Mouse (Mus musculus): ENCODE data around the gene Grm7.

Grm7 gene

DNA sequence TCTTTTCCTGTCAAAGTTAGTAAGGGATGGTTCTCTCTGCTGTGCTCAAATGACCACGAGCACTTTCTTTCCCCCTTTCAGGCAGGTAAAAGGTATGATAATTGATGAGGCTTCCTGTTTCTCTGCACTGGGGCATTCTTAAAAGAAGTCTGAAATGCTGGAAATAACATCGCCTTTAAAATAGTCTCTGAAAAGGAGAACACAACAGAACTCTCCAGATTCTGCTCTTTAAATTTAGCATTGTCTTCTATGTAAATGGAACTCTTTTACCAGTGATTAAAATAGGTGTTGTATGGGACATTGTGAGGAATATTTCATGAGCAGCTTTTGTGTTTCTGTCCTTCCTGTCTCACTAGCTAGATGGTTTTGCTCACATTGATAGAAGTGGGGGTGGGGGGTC lies 393.7 kb downstream of the Grm7 start:
- DNase-seq: no peak

DNA sequence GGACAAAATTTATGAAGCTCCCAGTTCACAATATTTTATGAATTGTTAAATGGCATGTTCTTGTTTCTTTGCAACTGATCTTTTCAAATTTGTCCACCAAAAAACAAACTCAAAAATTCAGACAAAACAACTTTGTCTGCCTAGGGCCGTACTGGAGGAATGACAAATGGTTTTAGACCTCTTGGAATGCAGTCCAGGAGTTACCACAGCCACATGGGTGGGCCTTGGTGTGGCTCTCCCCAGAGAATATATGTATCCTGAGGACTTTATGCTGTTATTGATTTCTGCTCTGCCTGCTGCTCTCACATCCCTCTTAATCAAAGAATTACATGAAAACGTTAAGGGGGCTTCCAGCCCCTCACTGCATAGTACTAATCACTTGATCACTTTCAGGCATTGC lies 400.5 kb downstream of the Grm7 start:
- no peak for DNase-seq

DNA sequence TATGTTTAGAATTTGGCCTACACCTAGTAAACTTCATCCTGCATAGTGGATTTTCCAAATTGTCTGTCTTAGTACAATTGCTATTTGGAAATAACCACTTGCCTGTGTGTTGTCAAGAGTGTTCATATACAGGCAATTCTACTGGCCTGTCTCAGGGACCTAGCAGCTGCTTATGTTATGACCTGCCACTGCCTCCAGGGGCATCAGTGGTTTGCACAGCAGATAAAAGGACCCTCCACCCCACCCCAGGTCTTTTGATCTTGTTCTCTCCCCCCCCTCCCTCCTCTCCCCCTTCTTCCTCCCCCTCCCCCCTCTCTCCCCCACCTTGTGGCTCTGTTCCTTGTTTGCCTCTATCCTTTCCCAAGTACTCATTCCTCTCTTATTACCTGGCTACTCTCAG lies 403.9 kb downstream of the Grm7 start:
- DNase-seq: no peak

DNA sequence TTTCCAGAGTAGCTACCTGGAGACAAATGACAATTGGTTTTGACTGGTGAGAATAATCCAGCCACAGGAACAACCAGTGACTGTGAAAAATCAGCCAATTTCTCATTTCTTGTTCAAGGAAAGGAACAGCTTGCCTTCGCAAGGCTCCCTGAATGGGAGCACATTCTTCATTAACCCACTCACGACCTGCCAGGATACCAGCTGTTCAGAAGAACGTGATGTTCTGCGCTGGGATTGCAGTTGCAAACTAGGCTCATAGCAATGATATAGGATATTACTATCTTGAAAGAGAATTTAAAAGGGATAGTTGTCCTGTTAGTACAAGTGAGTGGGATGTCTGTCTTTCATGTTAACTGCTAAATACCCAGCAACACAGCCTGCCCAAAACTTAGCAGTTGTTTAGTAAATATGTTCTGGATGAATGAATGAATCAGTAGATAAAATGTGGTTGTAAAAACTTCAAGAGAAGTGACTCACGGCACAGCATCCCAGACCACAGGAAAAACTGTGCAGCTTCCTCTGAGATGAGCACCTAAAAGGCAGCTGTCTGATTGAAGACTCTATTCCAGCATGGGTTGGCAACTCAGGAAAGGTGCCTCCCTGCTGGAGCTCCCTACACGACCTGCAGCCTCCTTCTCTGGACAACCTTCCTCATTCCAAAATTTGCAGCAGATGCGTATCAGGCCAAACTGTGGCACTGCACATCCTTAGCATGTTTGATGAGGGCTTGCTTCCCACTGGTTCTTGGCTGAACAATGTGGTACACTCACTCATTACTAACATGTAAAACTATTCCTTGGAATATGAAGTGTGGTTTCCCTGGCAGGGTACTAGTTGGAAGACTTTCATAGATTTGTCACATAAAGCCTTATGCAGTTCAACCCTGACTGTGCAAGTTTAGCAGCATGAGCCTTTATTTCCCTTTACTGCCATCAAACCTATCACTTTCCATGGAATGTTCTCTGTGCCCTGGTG lies 408.9 kb downstream of the Grm7 start:
- no peak for DNase-seq

DNA sequence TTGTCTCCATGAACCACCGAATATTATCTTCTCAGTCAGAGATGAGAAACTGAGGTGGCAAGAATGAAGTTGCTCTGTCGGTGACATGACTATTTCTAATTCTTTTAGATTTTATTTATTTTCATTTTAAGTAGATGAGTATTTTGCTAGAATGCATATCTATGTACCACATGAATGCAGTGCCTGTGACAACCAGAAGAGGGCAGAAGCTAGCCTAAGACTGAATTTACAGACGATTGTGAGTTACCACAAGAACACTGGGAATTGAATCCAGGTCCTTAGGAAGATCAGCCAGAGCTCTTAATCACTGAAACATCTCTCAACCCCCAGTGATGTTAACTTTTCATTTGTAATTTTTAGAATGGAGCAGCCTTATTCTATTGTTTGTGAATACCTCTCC lies 412.4 kb downstream of the Grm7 start:
- no peak for DNase-seq

DNA sequence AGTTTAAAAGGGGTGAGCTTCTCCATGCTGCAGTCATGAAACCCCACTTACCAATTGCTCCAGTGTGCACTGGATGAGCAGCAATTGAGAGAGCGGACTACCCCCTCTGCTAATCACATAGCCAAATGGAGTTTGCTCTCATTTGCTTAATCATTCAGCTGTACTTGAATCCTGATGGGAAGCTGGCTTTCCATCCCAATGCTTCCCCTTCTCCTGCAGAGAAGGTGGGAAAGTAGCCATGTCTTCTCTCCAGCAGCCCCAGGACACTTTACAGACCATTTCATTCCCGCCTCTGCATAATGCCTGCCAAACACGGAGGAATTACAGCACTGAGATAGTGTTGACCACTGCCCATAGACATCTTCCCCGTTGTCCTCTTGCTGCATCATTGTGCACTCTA lies 414.6 kb downstream of the Grm7 start:
- DNase-seq: no peak

DNA sequence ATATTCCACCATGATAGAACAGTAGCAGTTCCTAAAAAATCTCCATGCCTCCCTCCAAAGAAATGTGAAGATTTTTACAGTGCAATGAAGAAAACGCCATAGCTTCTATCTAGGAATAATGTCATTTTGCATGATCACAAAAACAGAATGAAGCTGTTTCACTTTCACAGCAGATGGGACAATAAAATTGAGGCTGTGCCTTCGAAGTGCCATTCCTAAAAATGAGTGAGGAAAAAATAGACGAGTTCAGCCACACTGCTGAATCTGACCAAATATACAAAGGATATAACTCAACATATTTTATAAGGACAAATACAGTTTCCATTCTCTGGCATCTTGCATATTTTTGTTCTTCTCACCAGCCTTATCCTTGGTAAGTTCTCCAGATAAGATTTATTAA lies 439.2 kb downstream of the Grm7 start:
- no peak for DNase-seq

DNA sequence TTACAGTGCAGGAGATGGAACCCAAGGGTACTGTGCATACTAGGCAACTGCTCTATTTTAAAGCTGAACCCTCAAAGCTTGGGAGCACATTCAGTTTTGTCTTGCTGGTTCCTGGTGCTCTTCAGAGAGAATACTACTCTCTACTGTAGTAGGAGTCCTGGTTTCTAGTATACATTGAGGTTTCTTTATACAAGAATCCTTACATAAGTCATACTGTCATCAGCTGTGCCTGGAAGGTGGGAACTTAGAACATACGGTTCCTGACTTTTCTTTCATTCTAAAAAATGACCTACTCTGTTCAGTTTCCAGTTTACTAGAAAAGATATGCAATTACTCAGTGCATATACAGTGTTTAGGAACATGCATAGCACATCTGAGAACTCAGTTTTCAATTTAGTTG lies 449.4 kb downstream of the Grm7 start:
- DNase-seq: no peak

DNA sequence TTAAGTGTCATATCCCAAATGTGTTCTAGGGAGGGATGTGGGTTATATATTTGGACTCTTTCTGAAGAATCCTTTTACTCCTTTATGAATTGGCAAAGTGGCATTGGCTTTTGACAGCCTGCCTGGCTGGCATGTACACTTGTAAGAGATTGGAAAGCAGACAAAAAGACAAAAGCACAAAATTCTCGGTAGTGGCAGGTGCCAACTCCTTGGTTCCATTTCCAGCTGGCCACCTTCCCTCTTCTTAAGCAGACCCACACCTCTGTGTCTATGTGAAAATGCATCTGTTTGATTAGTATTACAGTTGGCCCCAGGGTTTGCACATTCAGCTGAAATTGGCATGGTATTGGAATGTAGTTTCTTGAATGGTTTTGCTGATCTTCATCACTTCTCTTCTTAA lies 460.1 kb downstream of the Grm7 start:
- DNase-seq: no peak

DNA sequence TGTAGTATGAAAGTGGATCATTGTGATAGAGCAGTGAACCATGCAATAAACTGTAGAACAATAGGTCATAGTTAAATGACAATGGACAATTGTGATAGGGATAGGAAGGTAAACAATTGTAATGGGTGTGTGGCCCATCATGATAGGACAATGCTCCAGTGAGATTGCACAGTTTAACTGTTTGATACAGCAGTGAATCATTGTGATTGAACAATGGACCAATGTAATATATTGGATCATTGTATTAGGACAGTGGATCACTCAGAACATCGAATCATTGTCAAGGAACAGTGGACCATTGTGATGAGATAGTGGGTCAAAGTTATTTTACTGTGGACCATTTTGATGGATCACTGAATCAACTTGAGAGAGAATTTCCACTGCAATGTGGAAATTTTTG lies 515.7 kb downstream of the Grm7 start:
- DNase-seq: no peak

DNA sequence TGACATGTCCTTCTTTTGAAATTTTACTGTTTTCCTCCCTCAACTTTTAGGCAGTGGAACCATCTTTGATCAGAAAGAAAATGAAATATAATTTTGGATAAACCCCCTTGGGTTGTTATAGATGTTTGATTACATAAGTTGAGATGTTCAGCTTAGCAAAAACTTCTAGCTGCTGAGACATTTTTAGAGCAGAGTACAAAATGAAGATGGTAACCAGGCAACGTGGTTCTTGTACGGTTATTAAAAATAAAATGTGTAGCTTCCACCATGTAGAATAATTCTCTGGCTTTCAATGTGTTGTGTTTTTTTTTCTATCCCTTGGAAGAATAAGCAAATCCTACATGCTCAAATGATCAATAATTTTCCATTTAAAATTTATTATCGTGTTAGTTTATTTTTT lies 550.0 kb downstream of the Grm7 start:
- DNase-seq: no peak

DNA sequence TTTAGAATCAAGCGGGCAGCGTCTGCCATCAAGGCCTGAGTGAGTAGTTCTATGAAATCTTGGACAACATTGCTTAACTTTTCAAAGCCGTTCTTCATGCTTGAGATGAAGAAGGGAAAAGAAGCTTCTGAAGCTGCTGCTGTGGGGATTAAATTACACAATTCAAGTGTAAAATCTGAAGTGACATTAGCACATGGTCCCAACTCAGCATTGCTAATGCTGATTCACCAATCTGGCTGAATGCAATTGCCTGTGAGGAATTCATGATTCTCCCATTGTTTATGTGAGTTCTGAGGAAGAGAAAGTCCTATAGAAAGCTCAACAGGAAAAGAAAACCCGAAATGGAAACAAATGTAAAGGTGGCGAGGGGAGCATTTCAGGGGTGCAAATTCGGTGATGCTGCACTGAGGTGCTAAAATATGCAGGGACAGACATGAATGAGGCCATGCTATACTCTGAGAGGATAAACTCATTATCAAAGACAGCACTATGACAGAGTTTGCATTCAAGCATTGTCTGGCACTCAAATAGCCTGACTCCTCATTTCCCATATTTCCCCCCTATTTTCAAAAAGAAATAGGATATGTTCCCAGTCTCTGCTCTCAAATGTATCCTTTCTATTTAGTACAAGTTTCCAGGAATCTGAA lies 575.8 kb downstream of the Grm7 start:
- no peak for DNase-seq

DNA sequence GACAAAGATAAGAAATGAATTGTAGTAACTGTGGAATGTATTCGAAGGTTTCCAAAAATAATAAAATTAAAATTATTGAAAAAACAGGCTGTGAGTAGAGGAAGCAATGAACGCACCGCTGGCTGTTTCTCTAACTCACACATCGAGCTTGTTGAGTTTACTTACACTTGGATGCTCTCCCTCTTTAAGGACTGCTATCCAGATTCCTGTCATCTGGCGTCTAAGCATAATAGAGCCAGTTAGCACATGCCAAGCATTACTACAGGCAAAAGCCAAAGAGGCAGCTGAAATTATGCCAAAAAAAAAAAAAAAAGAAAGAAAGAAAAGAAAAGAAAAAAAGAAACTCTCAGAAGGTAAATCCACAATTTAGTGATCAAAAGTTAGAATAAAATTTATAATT lies 609.8 kb downstream of the Grm7 start:
- DNase-seq: no peak

DNA sequence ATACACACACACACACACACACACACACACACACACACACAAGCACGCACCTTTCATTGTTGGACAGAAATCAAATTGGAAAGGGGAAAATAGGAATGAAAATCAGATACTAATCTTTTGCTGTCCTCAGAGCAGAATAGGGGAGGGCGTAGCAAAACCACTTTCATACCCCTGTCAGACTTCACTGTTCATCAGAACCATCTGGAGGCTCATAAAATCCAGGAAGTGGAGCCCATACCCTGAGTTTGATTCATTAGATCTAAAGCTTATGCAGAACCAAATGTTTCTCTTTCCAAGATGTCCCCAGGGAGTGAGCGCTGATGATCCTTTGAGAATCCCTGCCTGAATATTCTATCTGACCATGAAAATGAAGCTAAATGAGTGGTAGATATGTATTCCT lies 611.6 kb downstream of the Grm7 start:
- no peak for DNase-seq

DNA sequence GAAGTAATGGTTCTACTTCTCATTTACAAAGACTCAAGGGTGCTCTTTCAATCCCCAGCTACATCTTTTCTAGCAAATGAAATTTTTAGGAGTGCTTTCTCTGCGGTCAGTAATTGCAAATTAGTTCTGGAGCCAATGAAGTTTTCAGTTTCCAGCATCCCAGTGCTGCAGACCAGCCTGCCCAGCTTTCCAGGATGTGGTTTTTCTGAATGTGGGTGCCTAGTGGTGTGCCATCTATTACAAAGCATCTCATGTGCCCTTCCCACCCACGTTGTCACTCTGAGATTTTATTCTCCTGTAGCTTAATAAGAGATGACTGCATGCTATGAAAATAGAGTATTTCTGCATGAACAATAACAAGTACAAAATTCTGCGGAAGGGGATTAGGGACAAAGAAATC lies 612.9 kb downstream of the Grm7 start:
- no peak for DNase-seq

DNA sequence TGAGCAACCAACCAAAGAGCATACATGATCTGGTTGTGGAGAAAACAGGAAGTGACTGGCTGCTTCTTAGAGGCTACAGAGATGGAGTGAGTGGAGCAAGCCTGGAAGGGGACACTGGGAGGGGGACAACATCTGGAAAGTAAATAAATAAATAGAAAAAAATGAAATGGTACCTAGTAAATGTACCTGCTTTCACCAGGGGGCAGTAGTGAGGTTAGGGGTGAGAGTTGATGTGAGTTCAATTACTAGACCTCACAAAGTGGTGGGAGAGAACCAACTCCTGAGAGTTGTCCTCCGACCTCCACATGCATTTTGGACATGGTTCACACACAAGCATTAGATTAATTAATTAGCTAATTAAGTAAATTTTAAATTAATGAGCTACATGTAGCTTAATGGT lies 615.8 kb downstream of the Grm7 start:
- no peak for DNase-seq

DNA sequence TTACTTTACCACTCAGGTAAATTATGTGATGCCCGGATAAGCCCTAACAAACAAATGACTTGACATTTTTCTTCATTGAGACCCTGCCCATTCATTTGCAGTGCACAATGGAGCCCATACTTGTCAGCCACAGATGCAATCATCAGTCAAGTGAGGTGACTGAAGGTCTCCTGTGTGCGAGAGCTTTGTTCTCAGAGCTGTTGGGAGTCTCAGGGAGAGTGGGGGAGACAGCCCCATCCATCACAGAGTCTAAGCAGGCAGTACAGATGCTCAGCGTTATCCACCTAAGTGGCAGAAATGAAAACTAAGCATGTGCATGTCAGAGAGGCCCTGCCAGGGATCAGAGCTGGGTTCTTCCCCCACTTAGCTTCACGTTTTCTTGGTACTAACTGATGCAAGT lies 631.3 kb downstream of the Grm7 start:
- no peak for DNase-seq

DNA sequence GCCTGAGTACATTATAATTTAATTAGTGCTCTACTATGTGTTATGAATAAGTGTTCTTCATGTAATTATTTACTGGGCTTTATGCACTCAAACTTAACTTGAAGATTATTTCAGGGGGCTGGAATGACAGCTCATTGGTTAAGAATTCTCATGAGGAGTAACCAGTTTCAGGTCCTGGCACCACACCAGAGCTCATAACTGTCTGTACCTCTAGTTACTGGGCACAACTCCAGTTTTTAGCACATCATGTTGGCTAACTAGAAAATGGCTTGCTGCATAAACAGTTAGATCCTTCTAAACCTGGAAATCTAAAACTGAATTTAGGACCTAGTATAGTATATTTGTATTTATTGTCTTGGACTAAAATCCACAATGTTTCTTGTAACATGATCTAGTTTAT lies 633.1 kb downstream of the Grm7 start:
- DNase-seq: no peak

DNA sequence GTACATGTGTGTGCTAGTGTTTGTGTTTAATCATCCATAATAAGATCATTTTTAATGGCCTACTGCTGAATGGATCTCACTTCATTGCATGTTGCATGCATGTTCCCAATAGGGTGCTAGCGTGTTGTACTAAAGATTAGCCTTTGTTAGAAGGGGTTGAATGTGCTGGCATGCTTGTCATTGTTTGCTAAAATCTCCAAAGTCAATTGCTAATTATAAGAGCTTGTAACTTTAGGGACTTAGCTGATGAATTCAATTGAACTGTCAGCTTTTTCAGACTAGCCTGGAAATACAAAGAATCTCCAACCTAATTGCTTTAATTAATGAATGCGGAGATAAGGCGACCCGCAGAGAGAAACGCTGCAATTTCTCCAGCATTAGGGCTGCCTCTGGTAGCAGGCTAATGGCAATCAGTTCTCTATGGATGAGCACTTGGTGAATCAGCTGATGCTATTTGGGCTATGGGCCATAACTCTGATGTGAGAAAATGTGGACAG lies 648.2 kb downstream of the Grm7 start:
- DNase-seq: no peak

DNA sequence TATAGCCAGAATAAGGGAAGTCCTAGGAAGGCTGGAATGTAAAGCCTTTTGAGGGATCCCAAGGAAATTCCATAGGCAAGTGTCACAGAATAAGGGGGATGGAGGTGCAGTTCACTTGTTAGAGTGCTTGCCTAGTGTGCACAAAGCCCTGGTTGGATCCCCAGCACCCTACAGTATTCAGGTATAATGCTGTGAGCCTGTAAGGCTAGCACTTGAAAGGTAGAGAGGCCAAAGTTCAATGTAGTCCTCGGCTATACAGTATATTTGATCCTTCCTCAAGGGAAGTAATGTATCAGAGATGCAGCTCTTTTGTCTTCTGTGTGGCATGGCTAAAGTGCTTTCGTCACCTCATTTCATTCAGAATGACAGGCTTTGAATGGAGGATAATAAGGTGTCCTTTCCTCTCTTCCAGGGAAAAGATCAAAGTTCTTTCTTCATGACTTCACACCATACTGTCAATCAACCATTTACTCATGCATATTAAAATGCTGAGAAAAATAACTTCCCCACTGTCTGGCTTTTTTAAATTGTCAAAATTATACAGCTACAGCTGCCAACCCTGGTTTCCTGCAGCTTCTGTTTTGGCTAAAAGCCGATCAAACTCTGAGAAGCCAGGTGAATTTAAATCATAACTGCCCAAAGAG lies 658.7 kb downstream of the Grm7 start:
- no peak for DNase-seq

DNA sequence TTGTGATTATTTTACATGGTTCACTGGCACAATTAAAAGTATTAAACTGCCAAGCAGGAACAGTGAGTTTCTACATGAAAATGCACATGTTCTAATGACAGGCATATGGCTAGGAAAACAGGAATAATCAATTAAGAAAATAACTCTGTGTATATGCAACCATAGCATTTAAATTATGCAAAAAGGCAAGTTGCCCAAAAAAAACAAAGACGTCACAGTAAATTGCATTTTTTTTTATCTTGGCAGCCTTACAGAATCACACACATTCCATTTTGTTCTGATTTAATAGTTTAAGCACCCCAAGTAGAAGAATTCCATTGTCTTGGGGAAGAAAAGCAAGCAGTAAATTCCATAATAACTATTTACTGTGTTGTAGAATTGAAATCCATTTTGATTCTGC lies 716.3 kb downstream of the Grm7 start:
- DNase-seq: no peak

DNA sequence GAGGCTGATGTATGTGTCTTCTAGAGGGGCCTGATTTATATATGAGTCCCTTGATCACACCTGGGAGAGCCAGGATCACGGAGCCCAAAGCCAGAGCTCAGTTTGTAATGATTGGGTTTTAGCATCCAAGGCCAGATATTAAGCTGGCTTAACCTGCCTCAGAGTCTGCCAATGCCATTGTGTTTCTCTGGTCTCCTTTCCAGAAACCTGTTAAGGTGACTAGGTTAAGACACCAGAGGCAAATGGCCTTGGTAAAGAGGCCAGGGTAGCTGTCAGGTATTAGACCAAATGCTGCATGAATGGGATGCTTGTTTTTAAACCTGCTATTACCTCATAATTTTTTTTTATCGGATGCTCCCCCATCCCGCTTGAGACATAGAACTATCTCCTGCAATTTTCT lies 722.7 kb downstream of the Grm7 start:
- DNase-seq: no peak

DNA sequence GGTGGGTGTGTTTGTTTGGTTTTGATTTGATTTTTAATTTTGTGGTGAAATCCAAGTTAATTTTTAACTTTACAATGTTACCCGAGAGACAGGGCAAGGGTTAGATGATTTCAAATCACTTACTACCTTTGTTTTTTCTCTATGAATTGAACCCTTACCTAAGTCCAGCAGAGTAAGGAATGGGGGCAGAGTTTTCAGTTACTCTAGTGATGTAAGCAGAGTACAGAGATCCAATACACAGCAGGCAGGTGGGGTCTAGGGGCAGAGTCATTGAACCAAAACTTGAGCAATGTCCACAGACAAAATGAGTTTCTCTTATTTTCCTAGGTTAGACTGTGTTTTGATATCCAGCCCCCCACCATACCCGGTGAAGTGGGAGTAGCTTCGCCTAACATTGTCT lies 723.2 kb downstream of the Grm7 start:
- DNase-seq: no peak

DNA sequence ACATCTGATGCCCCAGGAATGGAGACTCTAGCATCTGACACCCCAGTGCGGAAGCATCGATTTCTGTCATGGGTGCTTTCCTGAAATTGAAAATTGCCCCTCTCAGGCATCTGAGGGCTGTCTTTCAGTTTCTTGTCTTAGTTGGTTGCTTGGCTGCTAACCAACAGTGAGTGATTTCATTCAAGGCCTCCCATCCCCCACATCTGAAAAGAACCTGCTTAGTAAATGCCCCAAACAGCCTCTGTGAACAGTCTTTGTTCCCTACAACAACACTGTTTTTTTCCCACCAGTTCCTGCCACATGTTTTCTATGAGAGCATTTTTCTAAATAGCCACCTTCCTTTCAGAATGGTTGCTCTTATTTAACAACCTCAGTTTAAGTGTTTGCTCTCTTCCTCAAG lies 723.6 kb downstream of the Grm7 start:
- DNase-seq: no peak

Measured in lung, adult 18-20 months (tissue).